Mouse (Mus musculus): ENCODE measurements around the gene Ubn1.

- TF ChIP-seq CTCF (IDR thresholded peaks at IDR 0.05; ENCODE audit: extremely low read depth, insufficient read depth, insufficient read length, insufficient replicate concordance) = no peak
- no peak for TF ChIP-seq POLR2A (IDR thresholded peaks at IDR 0.05; ENCODE audit: low read depth, low read length)
These were observed 70.0 kb downstream of the Ubn1 start for GRCm38 (mm10) chr16:5119845-5120244.
